Mouse (Mus musculus) lung, postnatal 0 days (tissue): ENCODE measurements around the gene Kcnh4.

Source experiments
- CTCF ChIP-seq: IDR thresholded peaks from 2 replicates; pipeline ENCODE4 v1.5.1; 2016; ENCODE audit warnings: antibody characterized with exemption, mild to moderate bottlenecking
- EP300 ChIP-seq: IDR thresholded peaks from 2 replicates; pipeline ENCODE4 v1.6.1; 2016; ENCODE audit warnings: antibody characterized with exemption, mild to moderate bottlenecking, control low read depth

DNA sequence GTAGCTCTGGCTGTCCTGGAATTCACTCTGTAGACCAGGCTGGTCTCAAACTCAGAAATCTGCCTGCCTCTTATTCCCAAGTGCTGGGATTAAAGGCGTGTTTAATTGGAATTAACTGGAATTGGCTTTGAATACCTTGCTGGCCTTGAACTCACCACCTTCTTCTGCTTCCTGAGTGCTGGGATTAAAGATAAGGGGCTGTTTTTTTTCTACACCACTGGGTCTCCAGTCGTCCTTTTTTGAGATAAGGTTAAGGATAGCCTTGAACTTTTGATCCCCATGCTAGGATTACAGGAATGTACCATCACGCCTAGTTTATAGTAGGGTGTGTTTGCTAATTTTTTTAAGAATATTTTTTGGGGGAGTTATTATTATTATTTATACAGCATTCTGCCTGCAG, 18.3 kb upstream of the Kcnh4 start:
- TF ChIP-seq CTCF (no peak), EP300 (no peak)
